Mouse (Mus musculus) granulocyte monocyte progenitor cell, adult 5-6 weeks (primary cell): ENCODE data around the gene Kcnj14. TPM values are rescaled to one million over a fixed set of nuclear protein-coding genes. Genes with fewer than 3 reads are reported as not detected.

ENCODE experiments used
- ATAC-seq: replicated peaks from 2 replicates; pipeline ENCODE4 v1.8.0; 2016; ENCODE audit warnings: mild to moderate bottlenecking, moderate TSS enrichment, inconsistent platforms; ENCODE audit not compliant: poor library complexity, severe bottlenecking
- total RNA-seq, 2 experiments: library from RNA; stranded (forward) in 1 of 2; stranded (reverse) in 1 of 2; fragments of 200-712, 200-1000 nt in 1 of 2; fragments of >200 nt in 1 of 2; fragmentation: Nextera tagmentation in 1 of 2; gene quantifications; 2 replicates each; pipeline ENCODE4 v1.2.3; 2014 to 2017

The Kcnj14 gene
- total RNA-seq (2014; fragmentation: Nextera tagmentation), result 0.47 and 0.71 TPM in 2 replicates
- not detected in 2 replicates for total RNA-seq (2017)

DNA sequence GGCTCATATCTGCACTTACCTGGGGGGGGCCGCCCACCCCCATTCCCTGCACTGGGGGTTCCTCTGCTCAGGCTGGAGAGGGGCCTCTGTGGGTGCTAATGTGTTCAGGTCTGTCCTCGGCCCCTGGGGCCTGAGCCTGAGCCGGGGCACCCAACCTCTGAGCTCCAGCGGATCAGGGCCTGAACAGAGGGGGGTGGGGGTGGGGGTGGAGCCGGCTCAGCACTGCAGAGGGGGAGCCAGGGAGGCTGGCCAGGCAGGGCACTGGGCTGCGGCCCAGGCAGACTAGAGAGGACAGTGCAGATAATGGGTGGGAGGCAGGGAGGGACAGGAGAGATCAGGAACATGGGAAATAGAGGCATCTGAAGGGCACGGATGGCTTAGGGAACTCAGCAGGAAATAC, at the start of gene Kcnj14:
Gene Kcnj14, minus strand, starts transcription at position 185 of the 400 bp plus-strand sequence.
- no peak for ATAC-seq

DNA sequence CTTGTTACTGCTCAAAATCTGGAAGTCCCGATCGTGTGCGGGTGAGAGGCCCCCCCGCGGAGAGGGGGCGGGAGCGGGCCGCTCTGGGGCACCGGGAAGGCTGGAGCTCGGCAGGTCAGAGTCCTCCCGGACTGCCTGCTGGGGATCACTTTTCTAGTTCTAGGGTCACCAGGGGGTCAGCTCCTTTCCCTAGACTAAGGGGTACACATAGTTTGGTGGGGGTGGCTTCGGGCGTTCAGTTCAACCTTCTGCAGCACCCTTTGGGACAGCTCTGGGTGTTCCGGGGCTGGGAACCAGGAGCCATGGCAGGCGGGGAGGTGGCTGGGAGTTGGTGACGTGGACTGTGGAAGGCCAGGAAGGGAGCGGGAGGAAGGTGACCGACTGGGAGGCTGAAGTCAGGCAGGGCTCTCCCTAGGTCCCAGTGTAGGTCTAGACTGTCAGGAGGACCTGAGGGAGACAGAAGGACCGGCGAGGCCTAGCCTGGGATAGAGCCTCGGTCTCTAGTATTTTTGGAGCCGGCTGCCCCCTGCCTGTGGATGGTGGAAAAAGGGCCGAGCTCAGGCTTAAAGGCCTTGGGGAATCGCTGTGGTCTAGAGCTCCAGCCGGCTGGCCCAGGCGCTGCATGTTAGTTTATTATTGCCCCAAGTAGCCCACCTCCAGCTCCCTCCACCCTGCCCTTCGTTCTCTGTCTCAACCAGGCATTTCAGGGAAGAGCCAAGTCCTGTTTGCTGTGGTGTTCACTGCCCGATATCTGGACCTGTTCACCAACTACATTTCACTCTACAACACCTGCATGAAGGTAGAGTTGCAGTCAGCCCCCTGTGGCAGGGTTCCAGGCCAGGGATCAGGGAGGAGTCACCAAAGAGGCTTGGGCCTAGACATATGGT, 48.7 kb upstream of the Kcnj14 start:
- peak; percentile 45 for ATAC-seq

DNA sequence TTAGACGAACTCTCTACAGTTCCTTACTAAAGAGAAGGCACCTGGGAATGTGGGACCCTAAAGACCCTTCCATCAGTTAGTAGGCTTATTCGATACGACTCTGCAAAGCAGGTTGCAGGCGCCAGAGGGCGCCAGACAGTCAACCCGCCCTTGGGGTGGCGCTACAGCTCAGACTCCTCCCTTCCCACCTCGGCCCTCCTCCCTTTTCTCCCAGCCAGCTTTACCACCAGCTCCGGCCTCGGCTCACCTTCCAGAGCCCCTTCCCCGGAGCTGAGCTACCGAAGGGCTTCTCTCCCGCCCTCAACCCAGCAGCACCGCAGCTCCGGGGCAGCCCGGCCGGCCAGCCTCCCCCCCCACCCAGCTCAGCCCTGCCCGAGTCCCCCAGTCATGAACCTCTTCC, 48.0 kb upstream of the Kcnj14 start, which contains the start of gene Kdelr1:
Gene Kdelr1, plus strand, starts transcription at position 149 of the 400 bp plus-strand sequence.
- peak; percentile 81 for ATAC-seq

DNA sequence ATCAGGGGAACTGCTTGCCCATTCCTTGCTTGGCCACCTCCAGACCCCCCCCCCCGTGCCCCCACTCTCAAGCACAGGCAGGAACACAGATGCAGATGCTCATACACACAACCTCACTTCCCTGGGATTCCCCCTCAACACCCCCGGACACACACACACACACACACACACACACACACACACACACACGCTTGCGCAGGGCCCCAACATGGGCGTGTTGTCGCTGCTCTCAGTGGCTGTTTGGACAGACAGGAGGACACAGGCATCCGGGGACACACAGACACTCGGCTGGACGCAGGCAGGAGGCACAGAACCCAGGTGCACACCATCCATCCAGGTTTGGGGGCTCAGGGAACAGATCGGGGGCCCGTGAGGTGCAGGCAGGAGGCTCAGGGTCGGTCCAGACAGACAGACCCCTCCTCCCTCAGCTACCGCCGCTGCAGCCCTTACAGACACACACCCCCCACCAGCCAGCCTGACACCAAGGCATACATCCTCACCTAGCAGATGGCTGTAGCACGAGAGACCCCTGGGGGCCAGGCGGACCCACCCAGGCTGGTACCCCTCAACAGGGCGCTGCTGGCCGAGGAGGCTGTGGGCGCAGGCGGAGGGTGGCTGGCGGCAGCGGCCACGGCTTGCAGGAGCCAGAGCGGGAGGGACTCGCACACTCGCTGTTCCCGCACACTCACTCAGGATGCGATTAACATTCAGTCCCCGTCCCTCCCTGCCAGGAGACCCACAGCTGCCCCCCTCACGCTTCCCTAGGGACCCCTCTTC, 45.9 kb upstream of the Kcnj14 start:
- ATAC-seq, result no peak

DNA sequence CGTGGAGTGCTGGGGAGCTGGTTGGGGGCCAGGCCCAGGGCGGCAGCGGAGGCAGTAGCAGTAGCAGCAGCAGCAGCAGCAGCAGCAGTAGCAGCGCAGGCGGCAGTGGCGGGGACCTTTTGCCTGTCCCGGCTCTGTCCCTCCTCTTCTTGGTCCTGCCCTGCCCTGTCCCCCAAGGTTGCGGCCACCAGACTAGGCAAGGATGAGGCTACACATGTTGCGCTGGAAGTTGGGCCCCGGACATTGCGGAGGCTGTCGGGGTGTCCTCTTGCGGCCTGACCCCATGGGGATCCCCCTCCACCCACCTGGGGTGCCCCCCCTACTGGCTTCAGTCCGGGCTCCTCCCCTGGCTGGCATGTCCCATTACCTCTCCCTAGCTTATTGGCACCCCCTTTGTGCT, 45.2 kb upstream of the Kcnj14 start:
- ATAC-seq, result no peak

DNA sequence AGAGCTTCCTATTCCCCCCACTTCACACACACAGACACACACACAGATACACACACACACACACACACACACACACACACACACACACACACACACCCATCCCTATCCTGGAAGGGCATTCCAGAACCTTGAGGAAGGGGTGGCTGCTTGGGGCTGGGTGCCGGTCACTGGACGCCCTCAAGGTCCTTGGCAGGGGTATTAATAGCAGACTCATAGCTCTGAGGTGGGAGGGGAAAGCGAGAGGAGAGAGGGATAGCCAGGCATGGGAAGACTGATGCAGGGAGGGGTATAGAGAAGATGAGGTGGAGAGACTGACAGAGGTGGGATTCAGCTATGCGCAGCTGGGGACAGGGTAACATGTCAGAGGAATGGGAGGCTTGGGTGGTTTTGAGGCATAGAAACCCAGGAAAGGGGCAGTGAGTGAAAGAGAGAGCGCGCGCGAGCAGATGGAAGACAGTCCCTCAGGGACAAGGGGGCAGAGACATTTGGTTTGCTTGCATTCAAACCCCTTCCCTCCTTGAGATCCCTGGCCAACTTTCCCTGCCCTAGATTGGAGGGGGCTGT, 44.6 kb upstream of the Kcnj14 start:
- no peak for ATAC-seq

DNA sequence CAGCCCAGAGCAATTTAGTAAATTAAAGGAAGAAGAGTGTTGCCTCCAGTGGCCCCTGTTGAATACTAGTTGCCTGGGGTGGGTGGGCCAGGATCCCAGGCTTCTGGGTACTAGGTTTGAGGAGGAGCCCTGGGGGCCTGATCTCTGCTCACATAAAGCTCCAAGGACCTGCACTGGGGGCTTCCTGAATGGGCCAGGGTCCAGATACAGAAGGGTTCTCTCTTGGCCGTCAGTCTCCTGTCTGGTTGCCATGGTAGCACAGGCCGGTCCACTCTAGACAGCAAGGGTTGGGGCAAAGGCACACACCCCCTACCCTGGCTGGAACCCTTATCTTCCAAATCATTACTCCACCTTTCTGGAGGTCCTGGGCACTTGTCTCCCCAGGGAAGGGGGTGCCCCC, 43.3 kb upstream of the Kcnj14 start:
- ATAC-seq, result no peak

DNA sequence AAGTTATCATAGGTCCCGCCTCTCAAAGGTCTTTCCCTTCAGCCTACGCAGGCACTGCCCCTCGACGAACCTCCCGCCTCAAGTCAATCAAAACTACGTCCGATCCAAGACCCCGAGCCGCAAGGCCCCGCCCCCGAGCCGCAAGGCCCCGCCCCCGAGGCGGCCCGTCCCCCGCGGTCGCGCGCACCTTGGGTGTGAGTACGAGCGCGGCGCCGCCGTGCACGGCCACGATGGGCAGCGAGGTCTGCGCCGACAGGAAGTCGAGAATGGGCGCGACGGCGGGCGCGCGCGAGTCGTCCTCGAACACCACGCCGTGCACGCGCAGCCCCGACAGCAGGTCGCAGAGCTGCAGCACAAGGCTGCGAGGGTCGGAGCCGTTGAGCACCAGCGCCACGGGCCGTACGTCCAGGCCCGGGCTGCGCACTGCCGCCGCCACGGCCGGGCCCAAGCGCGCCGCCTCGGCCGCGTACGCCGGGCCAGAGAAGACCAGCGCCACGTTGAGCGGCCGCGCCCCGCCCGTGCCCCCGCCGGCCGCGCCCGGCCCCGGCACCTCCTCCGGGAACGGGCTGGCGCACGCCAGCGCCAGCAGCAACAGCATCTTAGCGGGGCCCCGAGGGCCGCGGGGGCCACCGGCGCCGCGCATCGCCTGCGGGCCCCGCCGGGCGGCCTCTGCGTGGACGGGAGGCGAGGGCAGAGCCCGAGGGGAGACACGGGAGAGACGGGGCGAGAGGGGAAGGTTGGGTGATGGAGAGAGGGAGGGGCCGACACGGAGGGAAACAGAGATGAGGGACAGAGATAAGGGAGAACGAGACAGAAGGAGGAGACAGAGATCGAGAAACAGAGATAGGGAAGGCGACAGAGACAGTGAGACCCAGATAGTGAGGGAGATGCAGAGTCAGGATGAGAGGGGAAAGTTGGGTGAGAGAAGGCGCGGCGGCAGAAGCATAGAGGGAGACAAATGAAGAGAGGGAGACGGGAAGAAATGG, 41.6 kb upstream of the Kcnj14 start:
- ATAC-seq, result peak; percentile 85

DNA sequence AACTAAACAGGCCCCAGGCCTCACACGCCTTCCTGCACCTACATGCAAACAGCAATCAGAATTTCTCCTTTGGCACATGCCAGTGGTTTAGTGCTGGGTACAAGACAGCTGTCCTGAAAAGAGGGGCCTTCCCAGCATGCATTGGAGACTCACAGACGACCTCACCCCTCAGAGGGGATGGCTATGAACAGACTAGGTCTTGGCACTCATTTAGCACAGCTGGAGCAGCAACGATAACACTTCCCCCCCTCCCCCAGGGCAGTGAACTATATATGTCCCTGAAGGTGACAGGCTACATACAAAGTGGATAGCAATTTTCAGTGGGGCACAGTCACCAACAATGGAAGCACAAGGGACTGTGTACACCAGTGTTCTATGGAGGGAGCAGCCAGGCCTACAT, 39.9 kb upstream of the Kcnj14 start:
- no peak for ATAC-seq

DNA sequence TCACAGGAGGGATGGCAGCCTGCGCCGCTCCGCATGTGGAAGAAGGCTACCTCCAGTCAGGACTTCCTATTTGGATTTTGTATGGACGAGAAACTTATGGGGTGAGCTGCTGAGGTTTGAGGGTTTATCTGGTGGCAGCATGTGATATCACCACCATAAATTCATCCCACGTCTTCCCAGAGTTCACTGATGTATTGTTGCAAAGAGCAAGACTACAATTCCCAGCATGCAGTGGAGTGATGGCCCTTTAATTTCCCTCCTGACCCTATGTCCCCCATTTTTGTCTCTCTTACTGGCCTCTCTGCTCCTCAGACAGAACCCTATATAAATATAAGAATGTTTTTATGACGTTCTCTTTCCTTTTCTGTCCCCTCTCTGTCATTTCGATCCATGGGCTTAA, 38.2 kb upstream of the Kcnj14 start:
- ATAC-seq, result no peak

DNA sequence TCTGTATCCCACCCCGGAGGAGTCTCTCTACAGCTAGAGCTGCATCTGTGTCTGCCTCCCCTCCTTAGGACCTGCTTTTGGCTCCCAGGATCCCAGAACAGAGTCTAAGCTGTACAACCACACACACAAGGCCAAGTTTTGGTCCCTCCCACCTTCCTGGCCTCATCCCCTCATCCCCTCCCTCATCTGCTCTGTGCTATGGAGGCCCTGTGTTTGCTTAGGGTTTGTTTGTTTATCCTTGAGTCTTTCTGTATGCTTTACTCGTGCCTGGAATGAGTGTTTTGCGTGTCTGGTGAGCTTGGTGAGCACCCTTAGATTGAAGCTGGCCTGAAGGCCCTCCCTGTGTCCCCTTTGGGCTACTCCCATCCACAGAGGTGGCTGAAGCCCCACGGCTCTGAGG, 34.4 kb upstream of the Kcnj14 start:
- no peak for ATAC-seq

DNA sequence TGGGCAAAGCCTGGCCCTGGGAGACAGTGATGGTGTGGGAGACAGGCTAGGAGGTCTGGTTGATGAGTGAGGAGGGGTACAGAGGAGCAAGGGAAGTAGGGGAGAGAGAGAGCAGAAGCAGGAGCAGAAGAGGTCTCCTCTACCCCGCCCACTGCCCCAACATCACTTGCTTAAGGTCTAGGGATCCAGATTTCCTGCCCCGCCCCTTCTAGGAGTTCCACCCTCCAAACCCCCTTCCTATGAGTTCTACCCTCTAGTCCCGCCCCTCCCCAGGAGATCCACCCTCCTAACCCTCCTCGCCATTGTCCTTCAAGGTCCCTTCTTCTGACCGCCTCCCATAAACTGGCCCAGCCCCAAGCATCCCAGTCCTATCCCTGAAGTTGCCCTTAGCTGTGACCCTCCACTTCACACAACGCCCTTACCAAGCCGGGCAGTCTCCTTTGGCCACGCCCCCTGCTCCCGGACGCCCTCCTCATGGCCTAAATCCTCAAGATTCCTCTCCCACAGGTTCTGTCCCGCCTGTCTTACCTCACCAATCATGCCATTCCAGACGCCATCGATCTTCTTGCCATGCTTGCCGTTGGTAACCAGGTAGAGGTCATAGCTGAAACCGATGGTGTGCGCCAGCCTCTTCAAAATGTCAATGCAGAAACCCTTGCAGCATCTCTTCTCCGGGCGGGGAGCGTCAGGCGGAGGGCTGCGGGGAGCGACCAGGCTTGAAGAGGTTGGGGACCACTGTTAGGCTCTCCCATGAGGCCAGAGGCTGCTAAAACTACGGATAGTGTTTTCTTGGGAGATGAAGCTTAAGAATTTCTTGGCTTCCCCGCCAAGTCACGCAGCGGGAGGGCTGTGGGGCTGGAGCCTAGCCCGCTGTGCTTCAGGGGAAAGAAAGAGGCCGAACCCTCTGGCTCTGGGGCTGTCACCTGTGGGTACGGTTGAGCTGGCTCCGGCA, 32.6 kb upstream of the Kcnj14 start:
- ATAC-seq, result peak; percentile 51

DNA sequence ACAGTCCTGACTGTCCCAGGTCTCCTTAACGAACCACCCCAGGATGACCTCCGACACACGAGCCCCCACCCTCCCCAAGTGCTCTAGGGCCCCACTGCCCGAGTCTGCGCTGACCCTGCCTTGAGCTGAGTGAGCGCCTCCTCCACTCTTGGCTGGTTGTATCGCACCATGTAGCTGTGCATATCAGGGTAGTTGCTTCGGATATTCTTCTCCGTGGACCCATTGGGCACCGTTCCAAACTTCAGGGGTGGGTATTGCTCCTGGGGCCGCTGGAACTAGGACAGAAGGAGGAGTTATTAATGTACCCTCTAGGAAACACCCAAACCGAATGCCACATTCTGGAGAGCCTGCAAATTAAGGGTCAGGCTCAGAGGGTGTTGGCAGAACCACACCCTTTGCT, 28.5 kb upstream of the Kcnj14 start:
- ATAC-seq, result no peak

DNA sequence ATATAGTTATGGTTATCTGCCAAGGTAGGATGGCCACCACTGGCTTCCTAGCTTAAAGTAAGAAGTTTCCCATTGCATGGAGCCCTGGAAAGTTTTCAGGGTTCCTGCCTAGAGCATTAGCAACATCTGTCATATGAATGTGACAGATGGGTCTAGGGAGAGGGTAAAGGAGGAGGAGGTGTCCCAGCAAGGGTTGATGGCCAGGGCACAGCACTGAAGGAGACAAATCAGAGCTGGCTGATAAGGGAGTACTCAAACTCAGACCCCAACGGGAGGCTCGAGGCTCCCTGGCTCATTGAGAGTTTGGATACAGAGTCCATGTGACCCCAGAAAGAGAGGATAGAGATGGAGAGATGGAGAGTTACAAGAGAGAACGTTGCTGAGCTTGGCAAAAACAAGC, 26.1 kb upstream of the Kcnj14 start:
- no peak for ATAC-seq

DNA sequence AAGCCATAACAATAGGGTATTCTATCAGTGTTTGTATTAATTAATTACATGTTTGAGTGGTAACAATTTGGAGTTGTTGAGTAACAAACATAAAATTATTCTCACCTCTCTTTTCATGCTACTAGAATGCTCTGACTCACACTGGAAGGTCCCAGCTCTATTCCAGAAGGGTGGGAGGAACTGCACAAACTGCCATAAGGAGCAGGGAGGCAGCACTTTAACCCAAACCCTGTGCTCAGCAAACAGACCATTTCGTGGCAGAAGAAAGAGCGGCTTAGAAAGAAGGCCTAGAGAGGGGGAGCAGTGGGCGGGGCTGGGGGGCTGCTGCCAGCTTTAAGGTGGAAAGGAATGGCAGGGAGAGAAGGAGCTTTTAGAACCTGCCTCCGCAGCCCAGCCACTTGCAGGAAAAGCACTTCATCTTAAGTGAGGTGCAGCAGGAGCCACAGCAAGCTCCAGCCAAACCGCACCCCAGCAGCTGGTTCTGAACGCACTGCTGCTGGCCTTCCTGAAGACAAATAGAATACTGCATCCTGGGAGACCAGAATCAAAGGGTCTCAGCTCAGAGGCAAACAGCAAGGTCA, 24.0 kb upstream of the Kcnj14 start:
- ATAC-seq, result no peak

DNA sequence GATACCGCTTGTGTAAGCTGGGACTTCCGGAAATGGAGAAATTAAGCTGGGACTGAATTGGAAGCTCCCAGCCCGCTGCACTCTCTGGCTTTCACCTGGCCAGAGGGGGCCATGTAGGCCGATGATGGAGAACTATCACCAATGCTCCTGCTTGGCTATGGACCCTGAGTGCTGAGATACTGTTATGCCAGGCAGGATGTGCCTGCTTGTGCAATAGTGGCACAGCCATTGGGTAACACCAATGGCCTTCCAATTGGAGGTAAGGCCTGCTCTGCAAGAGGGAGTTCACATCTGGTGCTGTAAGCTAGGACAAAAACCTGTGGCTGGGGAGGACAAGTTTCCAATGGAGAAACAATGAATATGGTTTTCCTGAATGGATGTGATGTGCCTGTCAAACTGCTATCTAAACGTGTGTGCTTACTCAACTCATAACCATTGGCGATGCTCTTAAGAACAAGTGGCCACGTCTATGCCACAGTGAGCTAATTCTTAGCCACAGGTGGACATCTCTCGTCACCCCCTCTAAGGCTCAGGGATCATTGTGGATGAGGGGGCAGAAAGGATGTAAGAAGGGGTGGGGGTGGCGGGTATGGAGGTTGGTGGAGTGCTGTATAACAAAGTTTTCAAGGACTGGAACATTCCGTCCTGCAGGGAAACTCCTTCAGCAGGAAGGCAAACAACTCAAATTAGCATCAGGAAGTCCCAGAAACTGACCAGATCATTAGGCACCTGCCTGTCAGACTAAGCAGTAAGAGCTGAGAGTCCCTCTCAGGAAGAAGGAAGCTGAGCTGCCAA, 18.6 kb upstream of the Kcnj14 start:
- peak; percentile 79 for ATAC-seq

DNA sequence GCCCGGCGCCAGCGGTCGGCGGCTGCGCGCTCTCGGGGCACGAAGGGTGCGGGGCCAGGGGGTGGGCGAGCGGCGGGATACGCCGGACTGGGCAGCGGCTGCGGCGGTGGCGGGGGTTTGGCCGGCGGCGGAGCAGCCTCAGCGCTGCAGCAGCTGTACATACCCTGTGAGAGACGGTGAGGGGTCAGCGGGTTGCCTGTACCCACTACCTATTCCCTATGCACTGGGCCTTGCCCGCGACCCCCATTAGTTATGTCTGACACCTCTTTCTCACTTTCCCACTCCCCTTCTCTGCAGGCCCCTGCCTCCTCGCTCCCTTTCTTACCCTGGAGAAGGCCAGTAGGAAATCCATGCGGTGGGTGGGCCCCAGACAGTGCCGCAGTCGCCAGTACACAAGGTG, 9.3 kb upstream of the Kcnj14 start:
- no peak for ATAC-seq
